Mouse (Mus musculus): ENCODE data around the gene Trpm8. TPM values are rescaled to one million over a fixed set of nuclear protein-coding genes. Genes with fewer than 3 reads are reported as not detected.
A peak's percentile ranks its signal among the peaks of the same experiment; 100 is the strongest.

The Trpm8 gene
- polyA plus RNA-seq, 1 experiment from 2014 or later = 0.04 TPM

GRCm38 (mm10) chr1:88235046-88235893 lies 42.2 kb upstream of the Trpm8 start:
- H3K27ac ChIP-seq = no peak overlapping the region
- no peaks in the 10 kb centered on the region for H3K36me3 ChIP-seq
- no peak overlapping the region for H3K9ac ChIP-seq (replicated peaks)
- 65% methylated on average over 11 of the region's 11 CpGs for WGBS
- peak; percentile 31 for ATAC-seq
- H3K27me3 ChIP-seq = no peaks in the 10 kb centered on the region
- H3K4me2 ChIP-seq (replicated peaks) = no peak overlapping the region
- no peaks in the 10 kb centered on the region for H3K4me1 ChIP-seq (replicated peaks)
- H3K9me3 ChIP-seq = peaks cover 97% of the 10 kb centered on the region
- H3K4me3 ChIP-seq (replicated peaks) = no peak overlapping the region

GRCm38 (mm10) chr1:88235894-88236415 lies 41.5 kb upstream of the Trpm8 start:
- Histone ChIP-seq H3K9ac (replicated peaks) (no peak overlapping the region), H3K4me1 (replicated peaks) (no peaks in the 10 kb centered on the region), H3K4me3 (replicated peaks) (no peak overlapping the region), H3K9me3 (peaks cover 97% of the 10 kb centered on the region), H3K27ac (no peak overlapping the region), H3K27me3 (no peaks in the 10 kb centered on the region), H3K36me3 (no peaks in the 10 kb centered on the region), H3K4me2 (replicated peaks) (no peak overlapping the region)
- WGBS = 61% methylated on average over 4 of the region's 4 CpGs
- ATAC-seq = no peak

- 79% methylated on average over 5 of the region's 5 CpGs for WGBS
- H3K27ac ChIP-seq = no peak overlapping the region
- no peak overlapping the region for H3K4me3 ChIP-seq (replicated peaks)
- peaks cover 95% of the 10 kb centered on the region for H3K9me3 ChIP-seq
- H3K4me1 ChIP-seq (replicated peaks) = no peaks in the 10 kb centered on the region
- H3K36me3 ChIP-seq = no peaks in the 10 kb centered on the region
- H3K9ac ChIP-seq (replicated peaks) = no peak overlapping the region
- H3K4me2 ChIP-seq (replicated peaks) = no peak overlapping the region
- ATAC-seq = no peak
- no peaks in the 10 kb centered on the region for H3K27me3 ChIP-seq
Observed at GRCm38 (mm10) chr1:88237311-88237710, 40.1 kb upstream of the Trpm8 start.

GRCm38 (mm10) chr1:88238771-88239170 lies 38.7 kb upstream of the Trpm8 start:
- Histone ChIP-seq H3K27ac (no peak overlapping the region), H3K4me1 (replicated peaks) (no peaks in the 10 kb centered on the region), H3K36me3 (no peaks in the 10 kb centered on the region), H3K9ac (replicated peaks) (no peak overlapping the region), H3K9me3 (peaks cover 94% of the 10 kb centered on the region), H3K4me3 (replicated peaks) (no peak overlapping the region), H3K4me2 (replicated peaks) (no peak overlapping the region), H3K27me3 (no peaks in the 10 kb centered on the region)
- ATAC-seq = 0 out of 2 replicates have a peak, but pooled peaks have one; percentile 12
- WGBS = 77% methylated on average over 6 of the region's 6 CpGs

GRCm38 (mm10) chr1:88240072-88240471 lies 37.4 kb upstream of the Trpm8 start:
- Histone ChIP-seq H3K4me3 (replicated peaks) (no peak overlapping the region), H3K4me1 (replicated peaks) (no peaks in the 10 kb centered on the region), H3K9ac (replicated peaks) (no peak overlapping the region), H3K4me2 (replicated peaks) (no peak overlapping the region), H3K36me3 (no peaks in the 10 kb centered on the region), H3K27ac (no peak overlapping the region), H3K9me3 (peaks cover 94% of the 10 kb centered on the region), H3K27me3 (no peaks in the 10 kb centered on the region)
- no peak for ATAC-seq
- WGBS = 72% methylated on average over 5 of the region's 5 CpGs

- H3K4me2 ChIP-seq (replicated peaks) = no peak overlapping the region
- no peaks in the 10 kb centered on the region for H3K4me1 ChIP-seq (replicated peaks)
- peaks cover 94% of the 10 kb centered on the region for H3K9me3 ChIP-seq
- H3K27ac ChIP-seq = no peak overlapping the region
- ATAC-seq = 0 out of 2 replicates have a peak, but pooled peaks have one; percentile 3
- H3K36me3 ChIP-seq = no peaks in the 10 kb centered on the region
- H3K27me3 ChIP-seq = no peaks in the 10 kb centered on the region
- no peak overlapping the region for H3K4me3 ChIP-seq (replicated peaks)
- no peak overlapping the region for H3K9ac ChIP-seq (replicated peaks)
- WGBS = 75% methylated on average over 4 of the region's 4 CpGs
Observed at GRCm38 (mm10) chr1:88240579-88240978, 36.9 kb upstream of the Trpm8 start.

- Histone ChIP-seq H3K27me3 (no peaks in the 10 kb centered on the region), H3K4me2 (replicated peaks) (no peak overlapping the region), H3K4me1 (replicated peaks) (no peaks in the 10 kb centered on the region), H3K9me3 (peaks cover 96% of the 10 kb centered on the region), H3K27ac (no peak overlapping the region), H3K36me3 (no peaks in the 10 kb centered on the region), H3K9ac (replicated peaks) (no peak overlapping the region), H3K4me3 (replicated peaks) (no peak overlapping the region)
- no peak for ATAC-seq
- WGBS = 68% methylated on average over 5 of the region's 5 CpGs
Observed at GRCm38 (mm10) chr1:88243861-88244260, 33.6 kb upstream of the Trpm8 start.

GRCm38 (mm10) chr1:88245881-88246280 lies 31.6 kb upstream of the Trpm8 start:
- WGBS = 79% methylated on average over 6 of the region's 6 CpGs
- Histone ChIP-seq H3K27me3 (no peaks in the 10 kb centered on the region), H3K36me3 (no peaks in the 10 kb centered on the region), H3K9me3 (peaks cover 96% of the 10 kb centered on the region), H3K9ac (replicated peaks) (no peak overlapping the region), H3K4me2 (replicated peaks) (no peak overlapping the region), H3K4me1 (replicated peaks) (no peaks in the 10 kb centered on the region), H3K27ac (no peak overlapping the region), H3K4me3 (replicated peaks) (no peak overlapping the region)
- ATAC-seq = no peak

- Histone ChIP-seq H3K27me3 (no peaks in the 10 kb centered on the region), H3K4me3 (replicated peaks) (no peak overlapping the region), H3K4me2 (replicated peaks) (no peak overlapping the region), H3K27ac (no peak overlapping the region), H3K9ac (replicated peaks) (no peak overlapping the region), H3K4me1 (replicated peaks) (no peaks in the 10 kb centered on the region), H3K9me3 (peaks cover 96% of the 10 kb centered on the region), H3K36me3 (no peaks in the 10 kb centered on the region)
- WGBS = 43% methylated on average over 6 of the region's 6 CpGs
- ATAC-seq = no peak
Observed at GRCm38 (mm10) chr1:88246386-88246785, 31.1 kb upstream of the Trpm8 start.

- Histone ChIP-seq H3K4me1 (replicated peaks) (no peaks in the 10 kb centered on the region), H3K27ac (no peak overlapping the region), H3K9ac (replicated peaks) (no peak overlapping the region), H3K27me3 (no peaks in the 10 kb centered on the region), H3K4me2 (replicated peaks) (no peak overlapping the region), H3K4me3 (replicated peaks) (no peak overlapping the region), H3K9me3 (peaks cover 95% of the 10 kb centered on the region), H3K36me3 (no peaks in the 10 kb centered on the region)
- WGBS = 48% methylated on average over 2 of the region's 2 CpGs
- no peak for ATAC-seq
Observed at GRCm38 (mm10) chr1:88247660-88248059, 29.8 kb upstream of the Trpm8 start.

- Histone ChIP-seq H3K4me3 (replicated peaks) (no peak overlapping the region), H3K36me3 (no peaks in the 10 kb centered on the region), H3K27ac (no peak overlapping the region), H3K9ac (replicated peaks) (no peak overlapping the region), H3K4me1 (replicated peaks) (no peaks in the 10 kb centered on the region), H3K27me3 (no peaks in the 10 kb centered on the region), H3K9me3 (peaks cover 96% of the 10 kb centered on the region), H3K4me2 (replicated peaks) (no peak overlapping the region)
- ATAC-seq = no peak
- 71% methylated on average over 4 of the region's 4 CpGs for WGBS
Observed at GRCm38 (mm10) chr1:88248658-88249057, 28.8 kb upstream of the Trpm8 start.

- no peak for ATAC-seq
- 76% methylated on average over 7 of the region's 7 CpGs for WGBS
Observed at GRCm38 (mm10) chr1:88249596-88249995, 27.9 kb upstream of the Trpm8 start.

More at GRCm38 (mm10) chr1:88249596-88249995, 27.9 kb upstream of the Trpm8 start:
- Histone ChIP-seq H3K4me3 (replicated peaks) (no peak overlapping the region), H3K9ac (replicated peaks) (no peak overlapping the region), H3K27ac (no peak overlapping the region), H3K27me3 (no peaks in the 10 kb centered on the region), H3K9me3 (peaks cover 96% of the 10 kb centered on the region), H3K4me2 (replicated peaks) (no peak overlapping the region), H3K36me3 (no peaks in the 10 kb centered on the region), H3K4me1 (replicated peaks) (no peaks in the 10 kb centered on the region)
